Mouse (Mus musculus): ENCODE data around the gene Fmnl1.
"Not testable (repeated sequence)": the region's sequence is repeated elsewhere in the genome, so short reads cannot be mapped to it uniquely, and the experiment has no call there.

Fmnl1 gene

DNA sequence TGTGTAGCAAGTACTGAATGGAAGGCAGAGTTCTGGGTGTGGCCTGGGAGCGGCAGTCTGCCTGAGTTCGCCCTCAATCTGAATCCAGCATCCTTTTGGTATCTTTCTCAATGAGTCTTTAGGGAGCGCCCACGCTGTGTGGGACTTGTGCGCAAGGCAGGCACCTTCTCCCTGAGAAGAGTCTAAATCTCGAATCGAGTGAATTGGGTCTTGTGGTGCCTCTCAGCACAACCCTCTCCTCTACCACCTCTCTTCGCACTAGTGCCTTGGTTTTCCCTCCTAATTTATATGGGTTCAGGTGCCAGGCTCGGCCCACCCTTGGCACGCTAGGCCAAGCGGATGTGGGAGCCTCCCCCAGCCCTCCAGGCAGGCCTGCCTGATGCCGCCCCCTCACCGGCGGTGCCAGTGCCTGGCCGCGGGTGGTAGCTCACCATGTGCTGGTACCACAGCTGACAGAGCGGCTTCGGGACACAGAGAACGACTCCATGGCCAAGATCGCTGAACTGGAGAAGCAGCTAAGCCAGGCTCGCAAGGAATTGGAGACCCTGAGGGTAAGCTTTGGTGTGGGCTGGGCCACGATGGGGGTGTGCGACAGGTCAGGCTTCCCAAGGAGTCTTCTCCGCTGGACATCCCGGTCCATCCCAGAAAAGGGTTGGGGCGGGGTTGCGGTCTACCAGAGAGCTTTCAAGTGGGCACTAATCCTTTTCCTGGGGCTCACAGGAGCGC is 21.5 kb downstream of the Fmnl1 start:
- peak; percentile 17 for DNase-seq

GRCm38 (mm10) chr11:103192956-103193824 is 22.3 kb downstream of the Fmnl1 start:
- DNase-seq: peak; percentile 66

DNA sequence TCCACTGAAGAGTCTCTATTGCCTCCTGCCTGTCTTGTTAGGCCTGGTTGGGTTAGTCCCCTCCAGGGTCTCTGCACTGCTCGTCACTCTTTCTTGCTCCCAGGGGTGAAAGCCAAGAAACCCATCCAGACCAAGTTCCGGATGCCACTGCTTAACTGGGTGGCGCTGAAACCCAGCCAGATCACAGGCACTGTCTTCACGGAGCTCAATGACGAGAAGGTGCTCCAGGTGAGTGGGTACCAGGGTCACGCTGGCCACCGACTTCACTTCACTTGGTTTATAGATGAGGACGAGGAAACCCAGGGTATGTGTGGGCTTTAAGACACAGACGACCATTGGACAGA is 22.9 kb downstream of the Fmnl1 start:
- no peak for DNase-seq

GRCm38 (mm10) chr11:103195236-103195635 is 24.3 kb downstream of the Fmnl1 start:
- no peak for DNase-seq

- DNase-seq: no peak
Observed at GRCm38 (mm10) chr11:103195656-103196055, 24.7 kb downstream of the Fmnl1 start.

- no peak for DNase-seq
Observed at GRCm38 (mm10) chr11:103197340-103197739, 26.4 kb downstream of the Fmnl1 start.

GRCm38 (mm10) chr11:103198339-103198738 is 27.4 kb downstream of the Fmnl1 start:
- DNase-seq: no peak

DNA sequence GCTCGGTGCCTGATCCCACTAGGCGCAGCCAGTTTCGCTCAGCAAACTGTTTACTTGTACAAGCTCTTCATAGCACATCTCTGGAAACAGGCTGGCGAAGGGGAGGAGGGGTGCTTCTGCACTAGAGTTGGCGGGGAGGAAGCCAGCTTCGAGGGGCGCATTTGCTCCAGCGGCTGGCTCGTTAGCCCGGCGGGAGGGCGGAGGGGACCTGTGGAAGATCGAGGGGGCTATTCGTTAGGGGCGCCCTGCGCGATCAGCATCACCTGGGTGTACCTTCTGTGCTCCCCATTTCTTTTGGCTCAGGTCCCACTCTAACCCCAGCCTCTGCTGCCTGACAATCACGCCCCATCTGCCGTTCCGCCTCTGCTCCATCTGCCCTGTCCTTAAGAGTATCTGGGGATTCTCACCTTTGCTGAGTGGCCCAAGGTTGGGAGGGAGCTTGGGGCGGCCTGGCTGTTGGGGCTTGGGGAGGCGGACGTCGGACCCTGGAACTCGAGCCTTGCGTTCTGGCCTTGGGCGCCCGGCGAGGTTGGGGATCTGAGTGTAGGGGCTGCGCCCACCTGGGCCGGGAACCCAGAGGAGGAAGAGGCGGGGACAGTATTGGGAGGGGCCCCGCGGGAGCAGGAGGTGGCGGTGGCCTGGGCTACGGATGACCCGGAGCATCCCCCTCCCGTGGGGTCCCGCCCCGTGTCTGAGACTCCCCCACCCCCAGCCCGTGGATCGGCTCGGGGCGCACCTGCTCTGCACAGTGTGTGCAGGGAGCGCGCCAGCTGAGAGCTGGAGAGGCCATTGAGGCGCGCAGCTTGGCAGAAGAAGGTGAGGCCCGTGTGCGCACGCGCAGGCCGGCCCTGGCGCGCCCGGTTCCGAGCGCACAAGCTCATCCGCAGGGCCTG is 28.2 kb downstream of the Fmnl1 start:
- peak; percentile 59 for DNase-seq

GRCm38 (mm10) chr11:103201664-103202063 is 30.8 kb downstream of the Fmnl1 start:
- no peak for DNase-seq

- DNase-seq: no peak
Observed at GRCm38 (mm10) chr11:103202376-103202775, 31.5 kb downstream of the Fmnl1 start.

- DNase-seq: no peak
Observed at GRCm38 (mm10) chr11:103206203-103206602, 35.3 kb downstream of the Fmnl1 start.

DNA sequence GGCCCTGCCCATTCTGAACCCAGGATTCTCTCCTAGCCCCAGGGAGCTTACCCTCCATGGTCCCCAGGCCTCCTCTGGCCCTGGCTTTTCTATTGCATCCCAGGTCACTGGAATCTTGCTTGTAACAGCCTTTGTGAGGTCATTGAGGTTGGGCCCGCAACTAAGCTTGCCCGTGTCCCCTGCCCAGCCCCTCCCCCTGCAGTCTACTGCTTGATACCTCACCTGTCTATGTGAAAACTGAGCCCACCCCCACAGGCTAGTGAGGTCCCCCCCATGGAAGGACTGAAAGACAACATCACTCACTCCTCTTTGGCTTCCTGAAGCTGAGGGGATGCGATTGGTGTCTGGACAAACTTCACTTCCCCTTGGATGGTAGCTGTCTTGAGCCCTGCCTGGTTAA is 37.6 kb downstream of the Fmnl1 start, which contains the start of gene 1700023F06Rik:
Gene 1700023F06Rik, minus strand, starts transcription at position 101 of the 400 bp plus-strand sequence.
- no peak for DNase-seq

GRCm38 (mm10) chr11:103210291-103210690 is 39.4 kb downstream of the Fmnl1 start:
- no peak for DNase-seq

GRCm38 (mm10) chr11:103213712-103214111 is 42.8 kb downstream of the Fmnl1 start:
- DNase-seq: no peak

- no peak for DNase-seq
Observed at GRCm38 (mm10) chr11:103215355-103215754, 44.4 kb downstream of the Fmnl1 start.

DNA sequence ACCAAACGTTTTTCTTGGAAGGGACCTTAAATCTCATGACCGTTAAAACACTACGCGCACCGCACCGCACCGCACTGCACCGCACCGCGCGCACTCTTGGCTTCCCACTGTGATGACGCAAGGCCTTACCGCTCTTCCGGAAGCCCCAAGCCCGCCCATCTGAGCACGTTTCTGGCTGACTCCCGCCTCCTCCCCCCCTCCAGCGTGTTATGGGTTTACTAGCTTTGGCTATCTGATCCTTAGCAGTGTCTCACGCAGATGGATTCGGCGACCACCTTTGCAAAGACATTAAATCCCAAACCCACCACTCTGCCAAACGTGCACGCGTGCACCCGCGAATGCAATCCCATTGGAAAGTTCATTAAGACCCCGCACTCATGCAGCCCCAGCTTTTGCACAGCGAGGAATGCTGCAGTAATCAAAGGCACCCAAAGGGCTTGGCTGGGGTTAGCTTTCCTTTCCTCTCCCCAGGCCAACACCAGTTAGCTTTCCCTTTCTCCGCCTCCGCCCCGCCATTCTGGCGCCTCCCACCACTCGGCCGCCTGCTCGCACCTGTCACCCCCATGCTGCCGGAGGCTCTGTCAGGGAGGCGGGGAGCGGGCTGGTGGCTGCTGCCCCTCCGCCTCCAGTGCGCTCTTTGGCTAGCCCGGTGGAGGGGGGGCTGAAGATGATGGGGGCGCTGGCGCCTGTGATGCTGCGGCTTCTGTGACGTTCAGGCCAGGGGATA is 47.0 kb downstream of the Fmnl1 start, which contains the start of gene Spata32:
Gene Spata32, minus strand, starts transcription at position 643 of the 727 bp plus-strand sequence.
- peak; percentile 79 for DNase-seq

DNA sequence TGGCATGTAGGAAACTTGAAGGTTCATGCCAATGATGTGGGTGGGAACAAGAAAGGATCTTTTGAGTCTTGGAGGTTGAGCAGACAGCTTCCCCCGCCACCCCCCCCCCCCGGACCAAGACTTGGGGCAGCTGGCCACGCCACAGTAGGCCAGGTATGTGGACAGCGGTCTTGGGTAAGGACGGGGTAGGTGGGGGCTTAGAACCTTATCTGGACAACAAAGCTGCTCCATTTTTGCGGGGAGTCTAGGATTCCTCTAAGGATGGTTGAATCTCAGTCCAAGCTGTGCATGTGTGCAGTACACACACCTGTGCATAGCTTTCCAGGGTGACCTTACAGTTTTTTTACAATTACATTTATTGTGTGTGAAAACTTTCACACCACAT is 47.6 kb downstream of the Fmnl1 start:
- DNase-seq: no peak

DNA sequence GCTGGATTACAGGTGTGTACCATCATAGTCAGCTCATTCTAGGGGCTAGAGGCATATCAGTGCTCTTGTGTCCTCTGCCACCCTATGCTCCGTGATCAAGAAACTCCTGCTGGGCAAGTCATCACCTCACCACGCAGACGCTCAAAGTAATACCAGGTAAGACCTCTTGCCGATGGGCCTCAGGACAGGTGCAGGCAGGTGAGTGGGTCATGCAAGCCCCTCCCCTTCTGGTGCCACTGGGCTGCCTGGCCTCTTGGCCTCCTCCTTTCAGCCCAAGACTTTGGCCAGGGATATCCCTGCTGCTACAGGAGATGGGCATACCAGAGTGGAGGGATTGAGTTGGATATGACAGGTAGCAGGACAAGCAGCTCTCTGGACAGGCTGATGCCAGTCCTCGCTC is 48.4 kb downstream of the Fmnl1 start:
- DNase-seq: no peak

GRCm38 (mm10) chr11:103219995-103220394 is 49.1 kb downstream of the Fmnl1 start:
- no peak for DNase-seq

DNA sequence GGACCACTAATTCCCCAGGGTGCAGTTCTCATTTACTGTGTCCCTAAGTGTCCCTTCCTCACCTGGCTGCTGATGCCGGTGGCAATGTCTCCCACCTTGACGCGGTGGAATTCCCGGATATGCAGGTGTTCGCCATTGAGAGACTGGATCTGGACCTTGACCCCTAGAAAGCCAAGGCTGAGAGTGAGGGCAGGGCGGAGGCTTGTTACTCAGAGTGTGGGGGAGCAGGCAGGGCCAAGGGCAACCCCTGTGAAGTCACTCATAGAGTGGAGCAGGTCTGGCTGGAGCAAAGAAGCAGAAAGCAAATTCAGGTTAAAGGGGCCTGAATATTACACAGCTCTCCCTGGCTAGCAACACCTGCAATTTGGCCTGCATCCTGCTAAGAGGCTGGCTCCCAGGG is 50.5 kb downstream of the Fmnl1 start:
- DNase-seq: no peak

GRCm38 (mm10) chr11:103222718-103223117 is 51.8 kb downstream of the Fmnl1 start:
- not testable (repeated sequence) for DNase-seq

GRCm38 (mm10) chr11:103223444-103223843 is 52.5 kb downstream of the Fmnl1 start:
- DNase-seq: no peak
